Mouse (Mus musculus): ENCODE measurements around the gene Rps6kb1. TPM values are rescaled to one million over a fixed set of nuclear protein-coding genes. Genes with fewer than 3 reads are reported as not detected.

Gene Rps6kb1
- total and polyA plus RNA-seq, 3 experiments = 39.3 to 73.6 (median 49.4) TPM

DNA sequence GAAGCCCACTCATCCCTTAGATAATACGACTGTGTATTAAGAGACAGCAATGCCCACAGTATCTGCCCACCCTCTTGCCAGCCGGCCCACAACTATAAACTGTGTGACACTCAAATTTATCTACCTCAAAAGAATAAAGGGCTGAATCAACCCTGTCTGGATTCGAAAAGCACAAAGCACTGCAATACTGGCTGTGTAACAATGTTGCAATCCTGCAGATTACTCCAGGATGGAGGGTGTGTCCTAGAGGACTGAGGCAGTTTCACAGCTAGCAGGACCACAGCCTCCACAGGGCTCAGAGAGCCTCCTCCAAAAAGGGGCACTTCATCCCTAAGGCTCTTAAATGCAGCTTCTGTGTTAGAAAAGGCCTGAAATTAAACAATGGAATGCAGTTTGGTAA lies 28.0 kb downstream of the Rps6kb1 start:
- TF ChIP-seq SMC3 (IDR thresholded peaks at IDR 0.05; ENCODE audit: low read depth, low read length) (no peak), NELFE (IDR thresholded peaks at IDR 0.05; ENCODE audit: low read depth, low read length) (no peak), ETS1 (IDR thresholded peaks at IDR 0.05; ENCODE audit: low read depth, low read length) (no peak)
- H3K36me3 ChIP-seq (ENCODE audit: control insufficient read depth in 1 of 2, insufficient read depth in 2 of 2, low read length in 2 of 2) = peaks cover 0 to 64% of the 10 kb centered on the region in 2 experiments; a peak in 2 of 4 replicates
- H3K27ac ChIP-seq (ENCODE audit: control insufficient read depth, low read depth, low read length) = no peak overlapping the region
- no peaks in the 10 kb centered on the region for H3K27me3 ChIP-seq (ENCODE audit: control insufficient read depth in 1 of 2, insufficient read depth in 2 of 2, low read length in 2 of 2)
- DNase-seq (ENCODE audit: low read depth, low spot score) = no peak
- H3K4me3 ChIP-seq (ENCODE audit: control insufficient read depth in 1 of 2, insufficient read depth in 1 of 2, low read depth in 2 of 2, low read length in 2 of 2) = no peak overlapping the region
- H3K9ac ChIP-seq (ENCODE audit: control insufficient read depth, low read depth, low read length, poor library complexity, severe bottlenecking) = no peak overlapping the region
- no peaks in the 10 kb centered on the region for H3K9me3 ChIP-seq (replicated peaks; ENCODE audit: insufficient read depth, low read length)
- no peaks in the 10 kb centered on the region for H3K79me2 ChIP-seq (ENCODE audit: control insufficient read depth, insufficient read depth, low read length, poor library complexity)
- H3K4me1 ChIP-seq (ENCODE audit: control insufficient read depth in 1 of 2, insufficient read depth in 2 of 2, low read length in 2 of 2) = no peaks in the 10 kb centered on the region

DNA sequence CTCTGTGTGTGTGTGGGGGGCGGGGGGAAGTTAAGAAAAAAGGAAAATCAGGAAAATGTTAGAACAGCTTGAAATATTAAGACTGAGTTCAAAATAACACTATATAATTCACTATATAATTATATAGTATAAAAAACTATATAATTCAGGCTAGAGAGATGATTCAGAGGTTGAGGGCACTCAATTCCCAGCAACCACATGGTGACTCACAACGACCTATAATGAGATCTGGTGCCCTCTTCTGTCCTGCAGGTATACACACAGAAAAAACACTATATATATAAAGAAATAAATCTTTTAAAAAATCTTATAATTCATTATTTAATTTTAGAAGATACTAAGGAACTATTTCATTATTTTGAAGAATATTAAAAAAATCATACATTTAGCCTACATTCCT lies 36.6 kb downstream of the Rps6kb1 start:
- DNase-seq (ENCODE audit: low read depth, low spot score) = peak; percentile 40
- H3K36me3 ChIP-seq (ENCODE audit: control insufficient read depth in 1 of 2, insufficient read depth in 2 of 2, low read length in 2 of 2) = peaks cover 13 to 58% of the 10 kb centered on the region in 2 experiments

DNA sequence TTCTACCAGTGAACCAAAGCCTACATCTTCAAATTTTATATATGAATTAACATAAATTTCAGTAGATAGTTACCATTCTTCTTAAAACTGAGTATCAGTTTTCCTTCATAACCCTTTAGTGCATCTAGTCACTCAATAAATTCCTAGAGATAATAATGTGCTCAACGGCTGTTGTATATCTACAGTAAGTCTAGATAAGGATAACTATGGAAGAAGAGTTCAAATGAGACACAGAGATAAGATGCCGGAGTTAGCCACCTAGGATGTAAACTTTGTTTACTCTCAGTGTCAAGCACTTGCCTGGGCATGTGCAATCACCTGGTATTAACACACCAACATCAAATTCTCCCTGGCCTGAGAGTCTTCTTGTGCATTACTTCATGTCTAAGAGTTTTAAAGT lies 37.3 kb downstream of the Rps6kb1 start:
- peaks cover 13 to 58% of the 10 kb centered on the region in 2 experiments for H3K36me3 ChIP-seq (ENCODE audit: control insufficient read depth in 1 of 2, insufficient read depth in 2 of 2, low read length in 2 of 2)
- H3K4me3 ChIP-seq (ENCODE audit: control insufficient read depth in 1 of 2, insufficient read depth in 1 of 2, low read depth in 2 of 2, low read length in 2 of 2) = no peak overlapping the region
- no peaks in the 10 kb centered on the region for H3K27me3 ChIP-seq (ENCODE audit: control insufficient read depth in 1 of 2, insufficient read depth in 2 of 2, low read length in 2 of 2)
- H3K9ac ChIP-seq (ENCODE audit: control insufficient read depth, low read depth, low read length, poor library complexity, severe bottlenecking) = no peak overlapping the region
- H3K79me2 ChIP-seq (ENCODE audit: control insufficient read depth, insufficient read depth, low read length, poor library complexity) = no peaks in the 10 kb centered on the region
- TF ChIP-seq MEF2A (IDR thresholded peaks at IDR 0.05; ENCODE audit: extremely low read depth, insufficient replicate concordance, low read depth, low read length, poor library complexity, severe bottlenecking) (no peak), GATA1 (IDR thresholded peaks at IDR 0.05; ENCODE audit: low read depth, low read length) (peak; percentile 60; the same call in 1 of the 2 replicates), UBTF (IDR thresholded peaks at IDR 0.05; ENCODE audit: borderline replicate concordance, insufficient read depth, low read depth, low read length) (no peak), POLR2A (IDR thresholded peaks at IDR 0.05; ENCODE audit: control insufficient read depth in 1 of 2, insufficient read depth in 1 of 2, low read depth in 1 of 2, low read length in 2 of 2, poor library complexity in 1 of 2) (no peak), TBP (IDR thresholded peaks at IDR 0.05; ENCODE audit: low read depth, low read length) (no peak), TCF12 (IDR thresholded peaks at IDR 0.05; ENCODE audit: low read depth, low read length) (peak; percentile 54; the same call in 1 of the 2 replicates), NRF1 (IDR thresholded peaks at IDR 0.05; ENCODE audit: insufficient read depth, low read depth, low read length, poor library complexity, severe bottlenecking) (peak; percentile 20; the same call in 1 of the 2 replicates), EP300 (IDR thresholded peaks at IDR 0.05; ENCODE audit: low read depth in 1 of 2, low read length in 2 of 2) (peak; percentile 60 to 62; a peak in 3 of 4 replicates), ELF1 (IDR thresholded peaks at IDR 0.05; ENCODE audit: low read depth, low read length) (0 out of 2 replicates have a peak, but pooled peaks have one; percentile 9), ETS1 (IDR thresholded peaks at IDR 0.05; ENCODE audit: low read depth, low read length) (peak; percentile 47; the same call in 1 of the 2 replicates), ZMIZ1 (IDR thresholded peaks at IDR 0.05; ENCODE audit: low read depth, low read length) (0 out of 2 replicates have a peak, but pooled peaks have one; percentile 49), SIN3A (IDR thresholded peaks at IDR 0.05; ENCODE audit: low read length) (no peak), MYC (IDR thresholded peaks at IDR 0.05; ENCODE audit: low read depth, low read length) (0 out of 2 replicates have a peak, but pooled peaks have one; percentile 34)
- no peaks in the 10 kb centered on the region for H3K9me3 ChIP-seq (replicated peaks; ENCODE audit: insufficient read depth, low read length)
- DNase-seq (ENCODE audit: low read depth, low spot score) = no peak
- no peak overlapping the region for H3K27ac ChIP-seq (ENCODE audit: control insufficient read depth, low read depth, low read length)
- peaks cover 2 to 8% of the 10 kb centered on the region in 2 experiments; a peak in 3 of 4 replicates for H3K4me1 ChIP-seq (ENCODE audit: control insufficient read depth in 1 of 2, insufficient read depth in 2 of 2, low read length in 2 of 2)

More for the DNA sequence above, 36.6 kb downstream of the Rps6kb1 start:
- no peaks in the 10 kb centered on the region for H3K79me2 ChIP-seq (ENCODE audit: control insufficient read depth, insufficient read depth, low read length, poor library complexity)
- H3K9me3 ChIP-seq (replicated peaks; ENCODE audit: insufficient read depth, low read length) = no peaks in the 10 kb centered on the region
- H3K27ac ChIP-seq (ENCODE audit: control insufficient read depth, low read depth, low read length) = no peak overlapping the region
- peaks cover 2 to 8% of the 10 kb centered on the region in 2 experiments; a peak in 3 of 4 replicates for H3K4me1 ChIP-seq (ENCODE audit: control insufficient read depth in 1 of 2, insufficient read depth in 2 of 2, low read length in 2 of 2)
- TF ChIP-seq CHD2 (IDR thresholded peaks at IDR 0.05; ENCODE audit: low read length) = no peak
- TF ChIP-seq CTCF (IDR thresholded peaks at IDR 0.05 in 2 of 3, conservative IDR thresholded peaks at IDR 0.05 in 1 of 3; ENCODE audit: control insufficient read depth in 1 of 3, insufficient read depth in 1 of 3, low read depth in 2 of 3, low read length in 3 of 3, poor library complexity in 1 of 3, severe bottlenecking in 1 of 3) = peak in 1 of 3 experiments; percentile 9; a peak in 1 of 6 replicates
- no peak for TF ChIP-seq BHLHE40 (IDR thresholded peaks at IDR 0.05; ENCODE audit: borderline replicate concordance, low read depth, low read length)
- no peak for TF ChIP-seq ELF1 (IDR thresholded peaks at IDR 0.05; ENCODE audit: low read depth, low read length)
- H3K9ac ChIP-seq (ENCODE audit: control insufficient read depth, low read depth, low read length, poor library complexity, severe bottlenecking) = no peak overlapping the region
- H3K4me3 ChIP-seq (ENCODE audit: control insufficient read depth in 1 of 2, insufficient read depth in 1 of 2, low read depth in 2 of 2, low read length in 2 of 2) = no peak overlapping the region
- H3K27me3 ChIP-seq (ENCODE audit: control insufficient read depth in 1 of 2, insufficient read depth in 2 of 2, low read length in 2 of 2) = no peaks in the 10 kb centered on the region
